Mouse (Mus musculus) hindbrain, embryonic 14.5 days (tissue): ENCODE measurements around the gene Gpr182. TPM values are rescaled to one million over a fixed set of nuclear protein-coding genes. Genes with fewer than 3 reads are reported as not detected.
A peak's percentile ranks its signal among the peaks of the same experiment; 100 is the strongest.

Experiments used
- ATAC-seq: fragments of 200-750 bp; cut with Nextera tagmentation; 2 replicates; pipeline ENCODE4 v1.8.0; 2017; ENCODE audit warnings: moderate number of reproducible peaks, mild to moderate bottlenecking, moderate TSS enrichment, moderate library complexity; ENCODE audit not compliant: low FRiP score
- DNase-seq: peaks from one replicate; pipeline ENCODE4 v3.0.0-alpha.2; 2015; ENCODE audit warnings: low spot score
- H3K27ac ChIP-seq: fragments of 300-500 bp; sonication (generic); 2 replicates; pipeline ENCODE4 v1.5.1; 2014; ENCODE audit warnings: mild to moderate bottlenecking, moderate library complexity
- H3K27me3 ChIP-seq: fragments of 300-500 bp; sonication (generic); 2 replicates; pipeline ENCODE4 v1.6.1; 2014; ENCODE audit warnings: mild to moderate bottlenecking, low read length, mixed read lengths; ENCODE audit not compliant: control insufficient read depth, insufficient read depth
- H3K36me3 ChIP-seq: fragments of 300-500 bp; sonication (generic); replicated peaks from 2 replicates; pipeline ENCODE4 v1.6.1; 2014; ENCODE audit not compliant: control insufficient read depth, insufficient read depth
- H3K4me1 ChIP-seq: fragments of 300-500 bp; sonication (generic); replicated peaks from 2 replicates; pipeline ENCODE4 v1.6.1; 2014; ENCODE audit warnings: antibody characterized with exemption, low read length, mixed read lengths; ENCODE audit not compliant: control insufficient read depth, insufficient read depth
- H3K4me2 ChIP-seq: fragments of 300-500 bp; sonication (generic); replicated peaks from 2 replicates; pipeline ENCODE4 v1.6.1; 2014; ENCODE audit warnings: mild to moderate bottlenecking, moderate library complexity
- H3K4me3 ChIP-seq: fragments of 300-500 bp; sonication (generic); replicated peaks from 2 replicates; pipeline ENCODE4 v1.5.1; 2014; ENCODE audit warnings: mild to moderate bottlenecking, low read length
- H3K9ac ChIP-seq: fragments of 300-500 bp; sonication (generic); 2 replicates; pipeline ENCODE4 v1.6.1; 2014
- H3K9me3 ChIP-seq: fragments of 300-500 bp; sonication (generic); 2 replicates; pipeline ENCODE4 v1.6.1; 2016; ENCODE audit warnings: low read length; ENCODE audit not compliant: control insufficient read depth
- WGBS: fragments of 180-500 bp; shearing (Covaris S2); extraction: QIAGEN DNeasy Blood & Tissue Kit; methylation state at CpG from one replicate; pipeline ENCODE4 v1.1.7; 2014; 5-methylcytosine and 5-hydroxymethylcytosine counted together
- polyA plus RNA-seq: library from polyadenylated mRNA; unstranded; fragments of >200 nt; fragmentation: Nextera tagmentation; extraction: Ambion mirVana; gene quantifications from 2 replicates; pipeline ENCODE4 v1.2.1, GENCODE M21; 2014

The Gpr182 gene
- polyA plus RNA-seq, 1 experiment from 2014 or later: 0.70 TPM

DNA sequence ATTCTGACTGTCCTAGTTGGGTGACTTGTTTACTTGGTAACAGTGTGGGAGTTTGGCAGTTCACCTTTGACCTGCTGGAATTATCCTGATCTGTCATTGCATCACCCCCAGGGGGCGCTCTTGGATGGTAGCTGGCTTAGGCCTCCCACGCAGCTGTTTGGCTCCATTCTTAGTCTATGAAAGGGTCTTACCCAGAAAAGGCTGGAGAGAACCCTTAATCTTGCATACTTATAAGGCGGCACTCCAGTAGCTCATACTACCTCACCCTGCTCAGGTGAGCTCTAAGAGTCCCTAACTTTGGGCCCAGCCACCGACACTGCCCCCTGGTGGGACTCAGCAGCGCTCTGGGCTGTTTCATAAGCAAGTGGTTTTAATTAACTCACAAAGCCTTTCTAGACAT, 6.9 kb downstream of the Gpr182 start:
- WGBS: 68% methylated on average over 5 of the region's 5 CpGs

DNA sequence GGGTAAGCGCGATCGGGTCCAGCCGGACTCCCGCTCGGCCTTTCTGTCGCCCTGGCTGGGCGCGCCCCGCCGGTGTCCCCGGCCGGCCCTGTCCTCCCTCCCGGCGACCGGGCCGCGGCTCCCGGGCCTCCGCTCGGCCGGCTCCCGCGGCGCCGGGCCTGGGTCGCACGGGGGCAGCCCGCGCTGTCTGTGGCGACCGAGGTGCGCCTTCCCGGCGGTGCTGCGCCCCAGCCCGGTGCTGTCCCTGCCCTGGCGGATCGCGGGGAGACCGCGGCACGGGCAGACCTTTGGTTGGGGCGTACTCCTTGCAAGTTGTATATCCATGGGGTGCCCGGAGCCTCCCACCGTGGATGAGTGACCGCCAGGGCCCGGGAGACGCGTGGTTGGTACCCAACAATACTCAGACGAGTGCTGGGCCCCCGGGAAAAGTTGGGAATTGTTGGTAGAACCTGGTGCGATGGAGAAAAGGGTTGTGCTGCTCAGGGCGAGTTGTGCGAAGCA, 11.8 kb downstream of the Gpr182 start:
- DNase-seq: no peak

More for the DNA sequence above, 6.9 kb downstream of the Gpr182 start:
- Histone ChIP-seq H3K36me3 (peaks cover 68% of the 10 kb centered on the region), H3K4me2 (no peak overlapping the region), H3K4me1 (peaks cover 20% of the 10 kb centered on the region), H3K27me3 (no peaks in the 10 kb centered on the region), H3K9ac (no peak overlapping the region), H3K4me3 (no peak overlapping the region), H3K9me3 (no peaks in the 10 kb centered on the region), H3K27ac (no peak overlapping the region)
- ATAC-seq: no peak
- no peak for DNase-seq

DNA sequence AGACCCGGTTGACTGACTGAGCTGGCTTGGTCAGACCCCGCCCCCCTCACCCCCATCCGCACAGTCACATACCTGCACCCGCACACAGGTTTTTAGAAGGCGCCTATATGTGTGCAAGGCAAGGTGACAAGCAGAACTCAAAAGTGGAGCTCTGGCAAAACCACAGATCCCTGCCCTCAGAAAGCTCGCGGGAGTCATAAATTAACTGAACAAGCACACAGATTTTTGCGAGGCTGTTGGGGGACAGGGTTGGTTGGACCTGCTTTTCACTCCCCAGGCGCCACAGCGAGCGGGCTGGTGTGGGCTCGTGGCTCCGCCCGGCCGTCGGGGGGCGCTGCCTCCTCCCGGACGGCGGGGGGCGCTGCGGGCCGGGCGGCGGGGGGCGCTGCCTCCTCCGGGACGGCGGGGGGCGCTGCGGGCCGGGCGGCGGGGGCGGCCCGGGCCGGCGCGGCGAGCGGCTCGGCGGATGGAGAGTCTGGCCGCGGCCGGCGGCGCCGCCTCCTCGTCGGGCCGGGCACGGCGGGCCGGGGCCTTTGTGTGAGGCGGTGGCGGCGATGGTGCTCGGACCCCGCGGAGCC, 12.4 kb downstream of the Gpr182 start, which contains the start of gene Zbtb39:
TSS of gene Zbtb39 (plus strand) at position 456 of the 578 bp plus-strand sequence.
- Histone ChIP-seq H3K9me3 (no peaks in the 10 kb centered on the region), H3K9ac (peak within 1 kb of the TSS; percentile 97), H3K36me3 (peaks cover 30% of the 10 kb centered on the region), H3K4me1 (peaks cover 12% of the 10 kb centered on the region), H3K27me3 (no peaks in the 10 kb centered on the region), H3K27ac (peak within 1 kb of the TSS; percentile 73), H3K4me3 (peak within 1 kb of the TSS; percentile 89), H3K4me2 (peak within 1 kb of the TSS; percentile 69)
- ATAC-seq (peak; percentile 88), DNase-seq (peak; percentile 72)
- 1% methylated on average over 29 of the region's 61 CpGs for WGBS

More for the DNA sequence above, 11.8 kb downstream of the Gpr182 start:
- Histone ChIP-seq H3K4me3 (peak overlapping the region; percentile 89), H3K27me3 (no peaks in the 10 kb centered on the region), H3K9me3 (no peaks in the 10 kb centered on the region), H3K4me1 (peaks cover 12% of the 10 kb centered on the region), H3K36me3 (peaks cover 35% of the 10 kb centered on the region), H3K27ac (peak overlapping the region; percentile 73), H3K4me2 (peak overlapping the region; percentile 69), H3K9ac (peak overlapping the region; percentile 97)
- peak; percentile 74 for ATAC-seq
- WGBS: under 1% methylated on average over 51 of the region's 55 CpGs

GRCm38 (mm10) chr10:127738151-127738882, 13.2 kb downstream of the Gpr182 start:
- Histone ChIP-seq H3K27ac (no peak overlapping the region), H3K9me3 (no peaks in the 10 kb centered on the region), H3K27me3 (no peaks in the 10 kb centered on the region), H3K4me1 (peaks cover 12% of the 10 kb centered on the region), H3K36me3 (peaks cover 21% of the 10 kb centered on the region), H3K9ac (0 out of 2 replicates have a peak overlapping the region, but pooled peaks have one; percentile 97), H3K4me3 (peak overlapping the region; percentile 89), H3K4me2 (peak overlapping the region; percentile 69)
- no peak for ATAC-seq
- 53% methylated on average over 13 of the region's 13 CpGs for WGBS
- no peak for DNase-seq

- ATAC-seq (no peak), DNase-seq (no peak)
- Histone ChIP-seq H3K4me1 (peaks cover 12% of the 10 kb centered on the region), H3K4me3 (no peak overlapping the region), H3K27ac (no peak overlapping the region), H3K4me2 (no peak overlapping the region), H3K36me3 (peaks cover 14% of the 10 kb centered on the region), H3K9ac (no peak overlapping the region), H3K9me3 (no peaks in the 10 kb centered on the region), H3K27me3 (no peaks in the 10 kb centered on the region)
- 21% methylated on average over 2 of the region's 2 CpGs for WGBS
These were observed 14.0 kb downstream of the Gpr182 start for GRCm38 (mm10) chr10:127737552-127737951.

DNA sequence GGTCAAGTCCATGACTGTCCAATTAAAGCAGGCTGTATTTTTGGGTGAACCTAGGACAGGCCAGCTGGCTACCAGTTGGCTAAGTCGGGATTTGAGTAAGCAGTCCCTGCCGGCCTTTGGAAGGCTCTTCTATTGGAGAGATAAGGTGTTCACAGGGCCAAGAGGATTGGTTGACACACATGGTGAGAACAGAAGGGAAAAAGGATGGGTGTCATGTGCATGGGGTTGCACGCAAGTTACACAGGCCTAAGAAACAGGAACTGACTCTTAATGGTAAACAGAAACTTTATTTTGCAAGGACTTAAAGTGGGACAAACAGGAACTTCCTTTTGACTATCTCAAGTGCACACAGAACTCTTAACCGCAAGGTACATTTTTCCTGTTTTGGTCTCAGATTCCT, 14.6 kb downstream of the Gpr182 start:
- H3K4me3 ChIP-seq: no peak overlapping the region
- H3K27me3 ChIP-seq: no peaks in the 10 kb centered on the region
- H3K9me3 ChIP-seq: no peaks in the 10 kb centered on the region
- ATAC-seq: no peak
- no peak overlapping the region for H3K4me2 ChIP-seq
- DNase-seq: no peak
- 80% methylated on average over 4 of the region's 4 CpGs for WGBS
- H3K36me3 ChIP-seq: peaks cover 7% of the 10 kb centered on the region
- H3K4me1 ChIP-seq: peaks cover 12% of the 10 kb centered on the region
- H3K9ac ChIP-seq: no peak overlapping the region
- H3K27ac ChIP-seq: no peak overlapping the region

GRCm38 (mm10) chr10:127736266-127736665, 15.3 kb downstream of the Gpr182 start:
- ATAC-seq: no peak
- Histone ChIP-seq H3K4me2 (no peak overlapping the region), H3K9ac (no peak overlapping the region), H3K4me3 (no peak overlapping the region), H3K9me3 (no peaks in the 10 kb centered on the region), H3K27me3 (no peaks in the 10 kb centered on the region), H3K27ac (no peak overlapping the region), H3K36me3 (peaks cover under 1% of the 10 kb centered on the region; the same call in 1 of the 2 replicates), H3K4me1 (peaks cover 12% of the 10 kb centered on the region)
- 83% methylated on average over 2 of the region's 2 CpGs for whole genome bisulfite sequencing
- no peak for DNase-seq

DNA sequence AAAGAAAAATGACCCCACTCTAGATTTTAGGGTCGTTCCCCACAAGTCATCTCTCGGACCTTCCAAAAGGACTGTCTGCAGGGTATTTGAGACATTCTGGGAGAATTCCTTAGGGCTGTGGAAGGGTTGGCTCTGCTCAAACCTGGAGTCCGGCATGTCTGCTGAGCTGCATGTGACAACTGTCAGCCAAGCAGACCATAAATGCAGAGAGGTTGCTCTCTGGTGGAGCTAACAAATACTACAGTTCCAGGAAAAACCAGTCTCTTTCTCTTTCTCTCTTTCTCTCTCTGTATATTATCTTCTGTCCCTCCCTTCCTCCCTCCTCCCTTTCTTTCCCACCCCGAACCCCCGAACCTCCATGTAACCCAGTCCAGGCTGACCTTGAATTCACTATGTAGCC, 17.1 kb downstream of the Gpr182 start:
- H3K27me3 ChIP-seq: no peaks in the 10 kb centered on the region
- no peaks in the 10 kb centered on the region for H3K9me3 ChIP-seq
- 54% methylated on average over 5 of the region's 5 CpGs for WGBS
- H3K4me1 ChIP-seq: 0 out of 2 replicates have a peak, but pooled peaks cover 4% of the 10 kb centered on the region
- DNase-seq (peak; percentile 67), ATAC-seq (no peak)
- no peak overlapping the region for H3K4me2 ChIP-seq
- no peak overlapping the region for H3K9ac ChIP-seq
- H3K27ac ChIP-seq: no peak overlapping the region
- no peaks in the 10 kb centered on the region for H3K36me3 ChIP-seq
- no peak overlapping the region for H3K4me3 ChIP-seq

DNA sequence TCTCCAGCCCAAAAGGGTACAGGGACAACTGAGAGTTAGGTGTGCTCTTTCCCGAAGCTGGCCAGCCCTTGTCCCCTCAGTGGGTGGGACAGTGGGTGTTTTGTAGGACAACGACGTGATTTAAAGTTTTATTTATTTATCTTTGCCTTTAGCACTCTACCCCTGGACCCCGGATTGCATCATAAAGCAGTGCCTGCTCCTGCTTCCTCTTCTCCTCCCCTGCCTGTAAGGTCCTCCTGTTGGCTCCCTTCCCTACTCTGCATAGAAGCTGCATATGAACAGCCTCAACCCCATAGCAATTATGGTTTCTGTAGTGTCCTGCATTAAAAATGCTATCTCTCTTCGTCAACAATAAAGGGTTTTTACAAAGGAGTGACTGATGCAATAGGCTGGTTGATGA, 20.1 kb downstream of the Gpr182 start:
- DNase-seq: no peak
- Histone ChIP-seq H3K4me1 (0 out of 2 replicates have a peak, but pooled peaks cover 4% of the 10 kb centered on the region), H3K9me3 (no peaks in the 10 kb centered on the region), H3K9ac (no peak overlapping the region), H3K27ac (no peak overlapping the region), H3K4me3 (no peak overlapping the region), H3K27me3 (no peaks in the 10 kb centered on the region), H3K4me2 (no peak overlapping the region), H3K36me3 (no peaks in the 10 kb centered on the region)
- ATAC-seq: no peak
- 43% methylated on average over 5 of the region's 5 CpGs for WGBS
